Mouse (Mus musculus) megakaryocyte, embryonic 14.5 days (primary cell): Measurements from ENCODE around the gene Capns1.

Experiments
- FLI1 ChIP-seq: IDR thresholded peaks from 2 replicates; pipeline ENCODE4 v1.6.1; 2012; ENCODE audit warnings: low read length, inconsistent platforms, mixed read lengths
- GATA1 ChIP-seq: IDR thresholded peaks from 3 replicates; pipeline ENCODE4 v1.6.1; 2012; ENCODE audit warnings: mixed read lengths, low read length, inconsistent platforms, borderline replicate concordance

- no peak for TF ChIP-seq GATA1
- no peak for TF ChIP-seq FLI1
These were observed 1.6 kb upstream of the Capns1 start for GRCm38 (mm10) chr7:30200200-30200599.
